Mouse (Mus musculus): ENCODE data around the gene Myo3a. TPM values are rescaled to one million over a fixed set of nuclear protein-coding genes. Genes with fewer than 3 reads are reported as not detected.

Myo3a gene
- 0.01 and 0.06 TPM in 2 replicates for polyA plus RNA-seq (2012; rRNA removed)
- 0.08 TPM in 1 of 2 replicates, not detected in the other for polyA plus RNA-seq (2014; fragmentation: Nextera tagmentation; extraction: Ambion mirVana)

GRCm38 (mm10) chr2:22227308-22227707 is at the start of gene Myo3a:
TSS of gene Myo3a (plus strand) at chr2:22227503.
- H3K27ac ChIP-seq (replicated peaks; ENCODE audit: low read depth, low read length) = no peak within 1 kb of the TSS
- DNase-seq (ENCODE audit: low spot score) = no peak

GRCm38 (mm10) chr2:22250462-22250861 is 23.2 kb downstream of the Myo3a start:
- H3K4me3 ChIP-seq (replicated peaks; ENCODE audit: low read length) = no peak overlapping the region
- WGBS = 50% methylated on average over 3 of the region's 3 CpGs
- DNase-seq (ENCODE audit: low spot score) (no peak), ATAC-seq (ENCODE audit: low FRiP score, low read depth) (no peak)
- no peak overlapping the region for H3K9ac ChIP-seq (ENCODE audit: low read depth, low read length, severe bottlenecking)
- H3K9me3 ChIP-seq (ENCODE audit: control insufficient read depth, low read length) = no peaks in the 10 kb centered on the region
- no peaks in the 10 kb centered on the region for H3K4me1 ChIP-seq (ENCODE audit: control insufficient read depth, insufficient read depth, low read length)
- no peak for TF ChIP-seq POLR2A (IDR thresholded peaks at IDR 0.05; ENCODE audit: borderline replicate concordance, extremely low read depth, insufficient read depth, insufficient read length)
- no peak overlapping the region for H3K27ac ChIP-seq (replicated peaks; ENCODE audit: low read depth, low read length)
- no peak overlapping the region for H3K4me2 ChIP-seq (replicated peaks; ENCODE audit: low read depth, low read length, severe bottlenecking)
- no peaks in the 10 kb centered on the region for H3K36me3 ChIP-seq (ENCODE audit: control insufficient read depth, insufficient read depth, low read length)
- no peaks in the 10 kb centered on the region for H3K27me3 ChIP-seq (ENCODE audit: control insufficient read depth, insufficient read depth, low read length)

More at GRCm38 (mm10) chr2:22227308-22227707, at the start of gene Myo3a:
- Histone ChIP-seq H3K36me3 (ENCODE audit: control insufficient read depth, insufficient read depth, low read length) (no peaks in the 10 kb centered on the region), H3K9ac (ENCODE audit: low read depth, low read length, severe bottlenecking) (no peak within 1 kb of the TSS), H3K4me2 (replicated peaks; ENCODE audit: low read depth, low read length, severe bottlenecking) (peak within 1 kb of the TSS; percentile 35), H3K27me3 (ENCODE audit: control insufficient read depth, insufficient read depth, low read length) (no peaks in the 10 kb centered on the region), H3K4me1 (ENCODE audit: control insufficient read depth, insufficient read depth, low read length) (no peaks in the 10 kb centered on the region), H3K9me3 (ENCODE audit: control insufficient read depth, low read length) (no peaks in the 10 kb centered on the region), H3K4me3 (replicated peaks; ENCODE audit: low read length) (0 out of 2 replicates have a peak within 1 kb of the TSS, but pooled peaks have one; percentile 14)
- ATAC-seq (ENCODE audit: low FRiP score, low read depth) = no peak
- 3% methylated on average over 11 of the region's 21 CpGs for WGBS
- TF ChIP-seq POLR2A (IDR thresholded peaks at IDR 0.05; ENCODE audit: borderline replicate concordance, extremely low read depth, insufficient read depth, insufficient read length) = no peak

GRCm38 (mm10) chr2:22251045-22251444 is 23.7 kb downstream of the Myo3a start:
- Histone ChIP-seq H3K4me3 (replicated peaks; ENCODE audit: low read length) (no peak overlapping the region), H3K27me3 (ENCODE audit: control insufficient read depth, insufficient read depth, low read length) (no peaks in the 10 kb centered on the region), H3K4me2 (replicated peaks; ENCODE audit: low read depth, low read length, severe bottlenecking) (no peak overlapping the region), H3K9ac (ENCODE audit: low read depth, low read length, severe bottlenecking) (no peak overlapping the region), H3K27ac (replicated peaks; ENCODE audit: low read depth, low read length) (no peak overlapping the region), H3K4me1 (ENCODE audit: control insufficient read depth, insufficient read depth, low read length) (no peaks in the 10 kb centered on the region), H3K36me3 (ENCODE audit: control insufficient read depth, insufficient read depth, low read length) (no peaks in the 10 kb centered on the region), H3K9me3 (ENCODE audit: control insufficient read depth, low read length) (no peaks in the 10 kb centered on the region)
- 63% methylated on average over 2 of the region's 2 CpGs for whole genome bisulfite sequencing
- no peak for DNase-seq (ENCODE audit: low spot score)
- ATAC-seq (ENCODE audit: low FRiP score, low read depth) = no peak
- no peak for TF ChIP-seq POLR2A (IDR thresholded peaks at IDR 0.05; ENCODE audit: borderline replicate concordance, extremely low read depth, insufficient read depth, insufficient read length)

- H3K9me3 ChIP-seq (ENCODE audit: control insufficient read depth, low read length) = no peaks in the 10 kb centered on the region
- no peak overlapping the region for H3K27ac ChIP-seq (replicated peaks; ENCODE audit: low read depth, low read length)
- DNase-seq (ENCODE audit: low spot score) (no peak), ATAC-seq (ENCODE audit: low FRiP score, low read depth) (no peak)
- no peak overlapping the region for H3K4me3 ChIP-seq (replicated peaks; ENCODE audit: low read length)
- no peaks in the 10 kb centered on the region for H3K36me3 ChIP-seq (ENCODE audit: control insufficient read depth, insufficient read depth, low read length)
- H3K4me2 ChIP-seq (replicated peaks; ENCODE audit: low read depth, low read length, severe bottlenecking) = no peak overlapping the region
- H3K9ac ChIP-seq (ENCODE audit: low read depth, low read length, severe bottlenecking) = no peak overlapping the region
- H3K27me3 ChIP-seq (ENCODE audit: control insufficient read depth, insufficient read depth, low read length) = no peaks in the 10 kb centered on the region
- TF ChIP-seq POLR2A (IDR thresholded peaks at IDR 0.05; ENCODE audit: borderline replicate concordance, extremely low read depth, insufficient read depth, insufficient read length) = no peak
- H3K4me1 ChIP-seq (ENCODE audit: control insufficient read depth, insufficient read depth, low read length) = no peaks in the 10 kb centered on the region
Observed at GRCm38 (mm10) chr2:22255600-22255999, 28.3 kb downstream of the Myo3a start.

GRCm38 (mm10) chr2:22271555-22271954 is 44.3 kb downstream of the Myo3a start:
- 67% methylated on average over 2 of the region's 2 CpGs for WGBS
- no peaks in the 10 kb centered on the region for H3K36me3 ChIP-seq (ENCODE audit: control insufficient read depth, insufficient read depth, low read length)
- no peak overlapping the region for H3K4me3 ChIP-seq (replicated peaks; ENCODE audit: low read length)
- H3K27ac ChIP-seq (replicated peaks; ENCODE audit: low read depth, low read length) = no peak overlapping the region
- ATAC-seq (ENCODE audit: low FRiP score, low read depth) (no peak), DNase-seq (ENCODE audit: low spot score) (no peak)
- no peak overlapping the region for H3K4me2 ChIP-seq (replicated peaks; ENCODE audit: low read depth, low read length, severe bottlenecking)
- H3K9me3 ChIP-seq (ENCODE audit: control insufficient read depth, low read length) = no peaks in the 10 kb centered on the region
- H3K27me3 ChIP-seq (ENCODE audit: control insufficient read depth, insufficient read depth, low read length) = no peaks in the 10 kb centered on the region
- H3K4me1 ChIP-seq (ENCODE audit: control insufficient read depth, insufficient read depth, low read length) = no peaks in the 10 kb centered on the region
- no peak for TF ChIP-seq POLR2A (IDR thresholded peaks at IDR 0.05; ENCODE audit: borderline replicate concordance, extremely low read depth, insufficient read depth, insufficient read length)
- H3K9ac ChIP-seq (ENCODE audit: low read depth, low read length, severe bottlenecking) = no peak overlapping the region

DNA sequence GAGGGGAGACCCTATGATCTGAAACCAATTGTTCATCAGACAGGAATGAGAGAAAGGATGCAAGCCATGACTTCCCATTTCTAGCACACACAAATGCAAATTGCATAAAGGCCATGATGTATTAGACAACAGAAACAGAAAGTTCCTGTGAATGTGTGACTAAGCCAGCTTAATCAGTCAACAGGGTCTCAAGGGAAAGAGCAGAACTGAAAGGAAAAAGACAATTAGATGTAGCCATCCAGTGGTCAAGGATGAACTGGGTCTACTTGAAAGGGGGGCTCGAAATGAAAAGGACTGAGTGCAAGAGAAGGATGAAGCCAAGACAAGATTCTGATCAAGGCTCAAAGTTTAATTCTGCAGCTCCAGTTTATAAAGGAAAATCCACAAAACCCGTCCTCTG is 58.1 kb downstream of the Myo3a start:
- no peak for TF ChIP-seq POLR2A (IDR thresholded peaks at IDR 0.05; ENCODE audit: borderline replicate concordance, extremely low read depth, insufficient read depth, insufficient read length)
- no peak for ATAC-seq (ENCODE audit: low FRiP score, low read depth)
- no peak overlapping the region for H3K4me3 ChIP-seq (replicated peaks; ENCODE audit: low read length)
- 73% methylated on average over 2 of the region's 2 CpGs for WGBS
- H3K4me1 ChIP-seq (ENCODE audit: control insufficient read depth, insufficient read depth, low read length) = no peaks in the 10 kb centered on the region
- H3K27me3 ChIP-seq (ENCODE audit: control insufficient read depth, insufficient read depth, low read length) = no peaks in the 10 kb centered on the region
- H3K27ac ChIP-seq (replicated peaks; ENCODE audit: low read depth, low read length) = no peak overlapping the region
- H3K9ac ChIP-seq (ENCODE audit: low read depth, low read length, severe bottlenecking) = no peak overlapping the region
- no peaks in the 10 kb centered on the region for H3K9me3 ChIP-seq (ENCODE audit: control insufficient read depth, low read length)
- no peak for DNase-seq (ENCODE audit: low spot score)
- H3K4me2 ChIP-seq (replicated peaks; ENCODE audit: low read depth, low read length, severe bottlenecking) = no peak overlapping the region
- H3K36me3 ChIP-seq (ENCODE audit: control insufficient read depth, insufficient read depth, low read length) = no peaks in the 10 kb centered on the region
